Mouse (Mus musculus): ENCODE data around the gene Loxl4.

The Loxl4 gene

DNA sequence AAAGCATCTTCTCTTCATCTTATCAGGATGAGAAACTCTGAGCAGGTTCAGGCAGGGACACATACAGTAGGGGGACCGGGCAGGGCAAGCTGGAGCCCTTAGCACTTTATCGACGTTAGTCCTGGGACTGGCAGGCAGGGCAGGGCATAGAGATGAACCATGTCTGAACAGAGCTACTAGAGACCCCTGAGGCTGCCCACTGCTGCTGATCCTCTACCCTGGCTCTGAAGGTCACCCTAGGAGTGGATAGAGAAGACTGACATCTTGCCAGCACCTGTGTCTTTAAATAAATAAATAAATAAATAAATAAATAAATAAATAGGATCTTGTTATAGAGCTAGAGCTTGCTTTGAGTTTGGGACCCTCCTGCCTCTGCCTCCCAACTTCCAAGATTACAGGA lies 2.9 kb downstream of the Loxl4 start:
- in situ Hi-C loops (cut with MboI, MseI): loop anchor here (5.0 kb wide), 2 partner anchors 72 to 322 kb away; no protein-coding TSS in a partner anchor

DNA sequence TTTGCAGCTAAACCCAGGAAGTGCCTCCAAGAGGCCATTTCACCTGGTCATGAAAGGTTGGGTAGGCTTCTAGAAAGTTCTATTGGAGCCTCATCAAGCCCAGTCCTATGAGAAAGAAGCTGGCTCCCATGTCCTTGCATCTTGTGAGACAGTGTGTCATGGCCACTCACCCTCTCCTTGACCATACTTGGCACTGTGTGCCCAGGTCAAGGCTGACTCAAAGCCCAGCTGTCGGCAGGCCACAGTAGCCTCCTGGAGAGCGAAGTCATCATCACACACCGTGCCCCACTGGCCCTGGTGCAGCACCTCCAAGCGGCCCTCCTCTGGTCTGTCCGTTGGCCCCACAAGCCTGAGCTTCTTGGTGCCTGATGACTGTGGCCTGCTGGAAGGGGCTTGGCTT lies 4.5 kb downstream of the Loxl4 start:
- in situ Hi-C loops (cut with MboI, MseI): loop anchor here (5.0 kb wide), 2 partner anchors 71 to 321 kb away; no protein-coding TSS in a partner anchor

- in situ Hi-C loops (cut with MboI, MseI): no loop called here
Measured at GRCm38 (mm10) chr19:42602576-42602975, 10.0 kb downstream of the Loxl4 start.

- in situ Hi-C loops (cut with MboI, MseI): no loop called here
Measured at GRCm38 (mm10) chr19:42602041-42602440, 10.6 kb downstream of the Loxl4 start.

DNA sequence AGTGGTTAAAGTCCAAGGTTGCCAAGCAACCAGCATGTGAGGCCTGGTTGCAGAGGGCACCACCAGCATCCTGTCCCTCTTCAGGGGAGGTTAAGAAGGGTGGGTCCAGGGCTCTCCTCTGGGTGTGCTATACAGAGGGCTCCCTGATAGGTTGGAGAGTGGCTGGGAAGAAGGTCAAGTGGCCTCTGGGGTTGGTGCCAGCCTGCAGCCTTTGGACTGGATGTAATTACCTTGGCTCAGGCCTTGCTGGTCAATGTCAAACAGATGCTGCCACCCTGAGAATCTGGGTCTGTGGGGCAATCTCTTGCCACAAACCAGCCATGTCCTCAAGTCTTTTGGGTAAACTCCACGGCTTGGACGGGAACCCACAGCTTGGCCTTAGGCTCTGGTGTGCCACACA lies 11.2 kb downstream of the Loxl4 start:
- in situ Hi-C loops (cut with MboI, MseI): no loop called here

- in situ Hi-C loops (cut with MboI, MseI): no loop called here
Measured at GRCm38 (mm10) chr19:42600591-42600990, 12.0 kb downstream of the Loxl4 start.

GRCm38 (mm10) chr19:42599891-42600290 lies 12.7 kb downstream of the Loxl4 start:
- in situ Hi-C loops (cut with MboI, MseI): no loop called here

DNA sequence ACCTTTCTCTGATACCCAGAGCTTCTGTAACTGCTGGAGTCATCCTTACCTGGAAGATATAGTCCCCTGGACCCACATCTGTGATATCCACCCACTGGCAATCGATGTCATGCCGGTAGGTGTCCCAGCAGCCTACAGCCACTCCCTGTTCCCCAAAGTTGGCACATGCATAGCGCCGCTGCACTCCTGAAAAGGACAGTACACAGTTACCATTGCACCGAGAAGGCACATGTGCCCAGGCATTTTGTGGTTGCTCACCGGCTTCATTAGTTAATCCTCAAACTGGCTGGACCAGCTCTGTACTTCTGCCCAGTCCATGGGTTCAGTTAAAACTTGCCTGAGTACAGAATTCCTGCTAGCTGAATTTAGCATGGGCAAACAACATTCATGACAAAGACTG lies 14.7 kb downstream of the Loxl4 start:
- in situ Hi-C loops (cut with MboI, MseI): no loop called here

DNA sequence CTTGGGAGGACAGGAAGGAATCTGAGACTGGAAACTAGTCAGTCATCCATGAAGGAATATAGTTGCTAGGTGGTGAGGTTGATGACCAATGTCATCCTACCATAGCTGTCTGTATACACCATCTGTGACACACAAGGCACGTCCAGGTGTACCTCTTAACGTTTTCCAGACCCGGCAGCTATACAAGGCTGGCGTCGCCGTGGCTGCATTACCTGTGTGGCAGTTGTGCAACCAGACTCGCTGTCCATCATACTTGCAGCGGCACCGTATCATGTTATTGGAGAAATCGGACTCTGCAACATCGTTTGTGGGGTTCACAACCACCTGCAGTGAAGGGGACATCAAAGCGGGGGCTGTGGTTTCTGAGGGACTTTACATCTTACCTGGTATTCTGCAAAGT lies 15.3 kb downstream of the Loxl4 start:
- in situ Hi-C loops (cut with MboI, MseI): no loop called here

GRCm38 (mm10) chr19:42595066-42595465 lies 17.5 kb downstream of the Loxl4 start:
- in situ Hi-C loops (cut with MboI, MseI): no loop called here

DNA sequence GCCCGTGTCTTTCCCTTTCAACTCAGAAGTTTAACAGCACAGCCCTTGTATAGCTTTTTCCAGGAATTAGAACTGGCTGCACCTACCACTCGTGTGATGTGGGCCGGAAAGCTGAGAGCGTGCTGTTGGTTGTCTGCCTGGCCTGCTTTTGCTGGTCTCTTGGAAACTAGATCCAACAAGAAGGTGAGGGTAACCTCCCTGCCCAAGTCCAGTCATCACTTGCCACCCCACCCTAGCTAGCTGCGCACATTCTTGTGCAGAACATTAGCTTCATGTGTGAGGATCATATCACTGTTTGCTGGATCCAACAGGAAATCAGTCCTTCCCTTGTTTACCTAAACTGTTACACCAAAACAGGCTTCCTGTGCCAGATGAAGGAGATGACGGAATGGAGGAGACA lies 19.2 kb downstream of the Loxl4 start:
- in situ Hi-C loops (cut with MboI, MseI): no loop called here

GRCm38 (mm10) chr19:42591534-42591933 lies 21.1 kb downstream of the Loxl4 start:
- in situ Hi-C loops (cut with MboI, MseI): no loop called here

- in situ Hi-C loops (cut with MboI, MseI): no loop called here
Measured at GRCm38 (mm10) chr19:42589246-42589645, 23.4 kb downstream of the Loxl4 start.

DNA sequence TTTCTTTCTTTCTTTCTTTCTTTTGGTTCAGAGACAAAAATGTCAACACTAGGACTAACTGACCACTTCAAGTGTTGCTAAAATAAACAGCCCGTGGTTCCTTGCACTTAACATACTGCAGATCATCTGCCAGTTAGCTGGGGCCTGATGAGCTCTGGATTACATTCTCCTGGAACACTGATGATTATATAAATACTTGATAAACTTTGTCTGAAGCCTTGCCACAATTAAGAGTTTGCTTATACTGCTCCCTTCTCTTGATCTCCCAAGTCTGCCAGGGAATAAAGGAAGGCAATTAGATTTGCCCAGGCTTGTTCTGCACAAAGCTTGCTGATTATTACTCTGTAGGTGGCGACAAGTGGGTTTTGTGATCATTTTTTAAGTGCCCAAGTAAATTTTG lies 24.9 kb downstream of the Loxl4 start:
- in situ Hi-C loops (cut with MboI, MseI): no loop called here

GRCm38 (mm10) chr19:42584188-42584587 lies 28.4 kb downstream of the Loxl4 start:
- in situ Hi-C loops (cut with MboI, MseI): no loop called here

- in situ Hi-C loops (cut with MboI, MseI): no loop called here
Measured at GRCm38 (mm10) chr19:42583677-42584076, 28.9 kb downstream of the Loxl4 start.

DNA sequence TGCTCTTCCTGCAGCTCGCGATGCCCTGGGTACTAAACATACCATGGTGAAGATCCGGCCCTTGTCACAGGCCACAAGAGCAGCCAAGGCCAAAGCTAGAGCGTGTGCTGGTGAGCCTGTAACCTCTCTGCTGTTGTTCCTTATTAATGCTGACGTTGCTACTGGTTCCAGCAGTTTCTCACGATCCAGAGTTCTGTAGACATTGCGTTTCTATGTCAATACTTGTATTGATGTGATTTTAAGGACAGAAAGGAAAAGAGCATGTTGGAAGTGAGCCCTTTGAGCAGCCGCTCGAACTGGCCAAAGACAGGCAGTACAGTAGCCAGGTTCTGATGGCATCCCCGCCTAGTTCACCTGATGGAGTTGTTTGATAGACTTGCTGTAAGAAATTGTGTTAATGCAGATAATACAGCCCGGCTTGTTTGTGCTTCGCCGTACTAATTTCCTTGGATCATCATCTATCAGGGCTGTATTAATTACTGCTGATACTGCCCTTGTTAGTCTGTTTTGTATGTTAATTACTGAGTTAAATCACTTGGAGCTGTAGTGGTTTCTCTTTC lies 29.7 kb downstream of the Loxl4 start:
- in situ Hi-C loops (cut with MboI, MseI): no loop called here

DNA sequence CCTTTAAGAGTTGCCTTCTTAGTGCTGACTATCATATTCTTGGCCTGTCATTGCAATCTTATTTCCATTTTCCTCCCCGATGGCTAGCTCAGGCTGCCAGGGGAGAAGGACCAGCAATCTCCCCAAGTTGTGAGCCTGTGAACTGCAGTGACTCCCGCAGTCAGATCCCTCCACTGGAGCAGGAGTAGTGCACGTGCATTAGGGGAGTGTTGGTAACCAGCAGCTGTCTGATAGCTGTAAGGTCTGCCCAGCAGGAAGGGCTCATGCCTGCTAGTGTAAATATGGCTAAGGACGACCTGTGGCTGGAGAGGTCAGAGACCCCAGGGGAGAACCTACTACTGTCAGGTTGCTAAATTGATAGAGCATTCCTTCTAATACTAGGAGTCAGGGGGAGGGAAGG lies 31.9 kb downstream of the Loxl4 start:
- in situ Hi-C loops (cut with MboI, MseI): no loop called here

DNA sequence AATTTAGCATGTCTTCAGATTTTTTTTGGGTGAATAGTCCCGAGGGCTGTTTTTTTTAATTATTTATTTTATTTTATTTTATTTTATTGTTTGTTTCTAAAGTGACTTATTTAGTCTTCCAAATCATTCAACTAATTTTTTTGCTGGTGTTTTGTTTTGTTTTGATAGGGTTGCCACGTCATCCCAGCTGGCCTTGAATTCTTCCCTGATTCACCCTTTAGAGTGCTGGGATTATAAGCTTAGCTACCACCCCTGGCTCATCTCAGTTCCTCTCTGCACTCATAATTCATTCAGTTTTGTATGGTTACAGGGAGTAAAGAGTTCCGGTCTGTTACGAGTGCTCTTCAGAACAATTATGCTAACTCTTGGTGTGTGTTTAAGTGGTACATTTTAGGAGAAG lies 34.0 kb downstream of the Loxl4 start:
- in situ Hi-C loops (cut with MboI, MseI): no loop called here

DNA sequence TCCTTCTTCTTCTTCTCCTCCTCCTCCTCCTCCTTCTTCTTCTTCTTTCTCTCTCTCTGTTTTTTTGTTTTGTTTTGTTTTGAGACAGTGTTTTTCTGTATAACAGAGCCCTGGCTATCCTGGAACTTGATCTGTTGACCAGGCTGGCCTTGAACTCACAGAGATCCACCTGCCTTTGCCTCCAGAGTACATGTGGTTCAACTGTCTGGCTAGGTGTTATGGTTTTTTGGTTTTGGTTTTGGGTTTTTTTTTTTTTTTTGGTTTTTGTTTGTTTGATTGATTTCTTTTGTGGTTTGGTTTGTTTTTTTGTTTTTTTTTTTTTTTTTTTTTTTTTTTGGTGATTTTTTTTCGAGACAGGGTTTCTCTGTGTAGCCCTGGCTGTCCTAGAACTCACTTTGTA lies 35.8 kb downstream of the Loxl4 start:
- in situ Hi-C loops (cut with MboI, MseI): no loop called here

DNA sequence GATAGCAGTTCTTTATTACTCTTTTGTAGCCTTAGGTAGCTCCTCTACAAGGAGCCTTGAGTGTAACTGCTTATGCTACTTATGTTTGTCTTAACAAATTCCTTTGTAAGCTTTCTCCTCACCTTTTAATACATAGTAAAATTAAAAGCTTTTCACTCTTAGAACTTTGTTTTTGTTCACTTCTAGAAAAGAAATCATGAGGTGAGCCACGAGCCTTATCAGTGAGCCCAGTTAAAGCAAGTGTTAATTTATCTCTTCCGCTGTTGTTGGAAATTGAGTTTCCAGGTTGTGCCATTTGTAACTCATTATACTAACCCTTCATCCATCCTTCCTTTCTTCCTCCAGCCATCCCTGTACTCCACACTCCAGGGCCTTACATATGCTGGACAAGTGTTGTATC lies 37.3 kb downstream of the Loxl4 start:
- in situ Hi-C loops (cut with MboI, MseI): no loop called here

GRCm38 (mm10) chr19:42571291-42571690 lies 41.3 kb downstream of the Loxl4 start:
- in situ Hi-C loops (cut with MboI, MseI): no loop called here

- in situ Hi-C loops (cut with MboI, MseI): no loop called here
Measured at GRCm38 (mm10) chr19:42569076-42569475, 43.5 kb downstream of the Loxl4 start.

DNA sequence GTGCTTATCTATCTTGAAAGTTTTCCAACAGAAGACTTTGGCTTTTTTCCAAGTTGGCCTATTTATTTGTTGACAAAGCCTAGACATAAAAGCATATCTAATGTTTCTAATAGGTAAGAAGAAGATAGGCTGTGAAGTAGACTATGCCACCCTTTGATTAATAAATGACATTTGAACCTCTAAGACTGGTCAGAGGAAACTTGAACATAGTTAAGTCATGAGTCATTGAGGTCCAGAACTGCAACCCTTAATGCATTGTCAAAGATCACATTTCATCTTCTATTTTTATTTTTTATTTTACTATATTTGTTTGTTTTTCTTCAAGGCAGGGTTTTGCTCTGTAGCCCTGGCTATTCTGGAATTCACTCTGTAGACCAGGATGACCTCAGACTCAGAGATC lies 45.6 kb downstream of the Loxl4 start:
- in situ Hi-C loops (cut with MboI, MseI): no loop called here
